Mouse (Mus musculus): ENCODE results near the gene Cebpa.

Cebpa gene

GRCm38 (mm10) chr7:35141519-35141918, 22.4 kb downstream of the Cebpa start:
- no peak overlapping the region for H3K4me3 ChIP-seq (replicated peaks; ENCODE audit: low read length)
- H3K27me3 ChIP-seq (ENCODE audit: insufficient read depth, low read length): peaks cover 46% of the 10 kb centered on the region
- no peaks in the 10 kb centered on the region for H3K36me3 ChIP-seq (ENCODE audit: insufficient read depth, low read length)
- H3K4me1 ChIP-seq (replicated peaks; ENCODE audit: low read depth, low read length): peaks cover 37% of the 10 kb centered on the region
- TF ChIP-seq NANOG (IDR thresholded peaks at IDR 0.05; ENCODE audit: borderline replicate concordance, low read length) (no peak), POU5F1 (IDR thresholded peaks at IDR 0.05; ENCODE audit: borderline replicate concordance, low read length) (no peak), CTCF (conservative IDR thresholded peaks at IDR 0.05; ENCODE audit: low read length) (no peak)
- H3K9me3 ChIP-seq (ENCODE audit: low read length): peaks cover 9% of the 10 kb centered on the region; the same call in 1 of the 2 replicates

DNA sequence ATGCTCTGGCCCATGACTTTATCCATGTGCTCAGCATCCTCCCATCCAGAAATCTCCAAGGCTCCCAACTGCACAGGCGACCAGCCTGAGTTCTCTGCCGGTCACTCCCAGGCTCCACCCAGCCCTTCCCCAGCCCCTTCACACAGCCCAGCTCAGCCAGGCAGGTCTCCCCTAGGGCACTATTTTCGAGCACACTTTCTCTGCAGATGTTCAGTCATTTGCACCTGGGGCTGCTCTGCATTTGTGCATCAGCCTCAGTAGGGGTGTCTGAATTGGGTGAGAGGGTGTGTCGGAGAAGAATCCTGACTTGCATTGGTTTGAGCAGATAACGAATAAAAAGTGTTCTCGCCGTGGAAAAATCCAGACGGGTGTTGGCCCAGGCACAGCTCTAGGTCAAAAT, 23.4 kb downstream of the Cebpa start:
- TF ChIP-seq CTCF (conservative IDR thresholded peaks at IDR 0.05; ENCODE audit: low read length): no peak
- no peak for TF ChIP-seq NANOG (IDR thresholded peaks at IDR 0.05; ENCODE audit: borderline replicate concordance, low read length)
- TF ChIP-seq POU5F1 (IDR thresholded peaks at IDR 0.05; ENCODE audit: borderline replicate concordance, low read length): no peak
- Histone ChIP-seq H3K36me3 (ENCODE audit: insufficient read depth, low read length) (no peaks in the 10 kb centered on the region), H3K4me3 (replicated peaks; ENCODE audit: low read length) (no peak overlapping the region), H3K27me3 (ENCODE audit: insufficient read depth, low read length) (peaks cover 43% of the 10 kb centered on the region), H3K4me1 (replicated peaks; ENCODE audit: low read depth, low read length) (peaks cover 31% of the 10 kb centered on the region), H3K9me3 (ENCODE audit: low read length) (peaks cover 9% of the 10 kb centered on the region; the same call in 1 of the 2 replicates)

DNA sequence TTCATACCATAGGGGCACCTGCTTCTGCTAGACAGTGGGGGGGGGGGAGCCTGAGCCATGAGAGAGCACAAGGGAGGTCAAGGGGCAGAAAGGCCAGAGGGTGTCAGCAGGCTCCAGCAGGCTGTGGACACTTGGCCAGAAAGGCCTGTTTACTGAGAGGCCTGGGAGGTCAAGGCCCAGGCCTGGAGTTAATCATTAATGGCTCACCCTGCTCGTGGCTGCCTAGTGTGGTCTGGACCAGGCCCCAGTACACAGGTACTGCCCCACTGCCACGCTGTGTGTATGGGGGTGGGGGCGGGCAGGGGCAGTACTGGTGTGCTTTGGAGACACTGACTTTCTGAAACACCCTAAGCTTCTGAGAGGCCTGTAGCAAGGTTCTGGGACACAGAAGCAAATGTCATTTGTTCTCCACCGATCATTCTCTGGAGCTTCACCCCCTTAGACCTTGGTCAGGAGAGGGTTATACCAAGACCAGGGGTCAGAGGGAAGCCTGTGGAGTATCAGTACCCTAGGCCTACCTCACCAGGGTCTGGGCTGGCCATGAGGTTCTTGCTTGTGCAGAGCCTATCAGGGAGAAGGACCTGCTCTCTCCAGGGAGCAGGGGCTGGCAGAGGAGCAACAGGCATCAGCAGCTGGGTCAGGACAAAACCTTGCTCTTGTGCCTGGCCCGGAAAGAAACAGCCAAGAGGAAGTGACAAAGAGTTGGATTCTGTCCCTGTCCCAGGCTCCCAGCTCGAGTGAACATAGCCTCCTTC, 24.9 kb downstream of the Cebpa start:
- Histone ChIP-seq H3K4me3 (replicated peaks; ENCODE audit: low read length) (no peak overlapping the region), H3K9me3 (ENCODE audit: low read length) (peaks cover 9% of the 10 kb centered on the region; the same call in 1 of the 2 replicates), H3K4me1 (replicated peaks; ENCODE audit: low read depth, low read length) (peaks cover 34% of the 10 kb centered on the region), H3K27me3 (ENCODE audit: insufficient read depth, low read length) (peaks cover 32% of the 10 kb centered on the region), H3K36me3 (ENCODE audit: insufficient read depth, low read length) (no peaks in the 10 kb centered on the region)
- no peak for TF ChIP-seq NANOG (IDR thresholded peaks at IDR 0.05; ENCODE audit: borderline replicate concordance, low read length)
- TF ChIP-seq POU5F1 (IDR thresholded peaks at IDR 0.05; ENCODE audit: borderline replicate concordance, low read length): no peak
- no peak for TF ChIP-seq CTCF (conservative IDR thresholded peaks at IDR 0.05; ENCODE audit: low read length)

DNA sequence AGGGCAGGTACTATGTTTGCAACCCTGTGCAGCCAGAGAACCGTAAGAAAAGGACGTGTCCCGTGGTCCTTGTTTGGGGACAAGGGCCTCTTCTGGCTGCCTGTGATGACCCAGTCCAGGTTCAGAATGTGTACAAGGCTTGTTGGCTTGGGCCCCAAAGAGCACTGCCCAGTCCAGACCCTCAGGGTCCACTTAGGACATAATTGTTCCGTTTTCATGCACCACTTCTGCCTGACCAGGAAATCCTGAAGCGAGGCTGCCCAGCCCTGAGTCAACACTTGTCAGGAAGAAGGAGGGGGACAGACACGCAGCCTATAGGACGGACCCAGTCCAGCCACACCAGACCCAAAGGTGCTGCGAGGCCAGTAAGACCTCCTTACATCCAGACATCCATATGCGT, 26.0 kb downstream of the Cebpa start:
- no peak overlapping the region for H3K4me3 ChIP-seq (replicated peaks; ENCODE audit: low read length)
- peaks cover 34% of the 10 kb centered on the region for H3K4me1 ChIP-seq (replicated peaks; ENCODE audit: low read depth, low read length)
- TF ChIP-seq NANOG (IDR thresholded peaks at IDR 0.05; ENCODE audit: borderline replicate concordance, low read length): no peak
- no peak for TF ChIP-seq CTCF (conservative IDR thresholded peaks at IDR 0.05; ENCODE audit: low read length)
- TF ChIP-seq POU5F1 (IDR thresholded peaks at IDR 0.05; ENCODE audit: borderline replicate concordance, low read length): no peak
- H3K36me3 ChIP-seq (ENCODE audit: insufficient read depth, low read length): no peaks in the 10 kb centered on the region
- peaks cover 24% of the 10 kb centered on the region for H3K27me3 ChIP-seq (ENCODE audit: insufficient read depth, low read length)
- H3K9me3 ChIP-seq (ENCODE audit: low read length): peaks cover 9% of the 10 kb centered on the region; the same call in 1 of the 2 replicates

GRCm38 (mm10) chr7:35146269-35146668, 27.2 kb downstream of the Cebpa start:
- TF ChIP-seq POU5F1 (IDR thresholded peaks at IDR 0.05; ENCODE audit: borderline replicate concordance, low read length): no peak
- no peak for TF ChIP-seq NANOG (IDR thresholded peaks at IDR 0.05; ENCODE audit: borderline replicate concordance, low read length)
- TF ChIP-seq CTCF (conservative IDR thresholded peaks at IDR 0.05; ENCODE audit: low read length): no peak
- H3K36me3 ChIP-seq (ENCODE audit: insufficient read depth, low read length): no peaks in the 10 kb centered on the region

GRCm38 (mm10) chr7:35149616-35150433, 30.7 kb downstream of the Cebpa start:
- Histone ChIP-seq H3K4me1 (replicated peaks; ENCODE audit: low read depth, low read length) (peaks cover 8% of the 10 kb centered on the region), H3K9me3 (ENCODE audit: low read length) (peaks cover 9% of the 10 kb centered on the region; the same call in 1 of the 2 replicates), H3K4me3 (replicated peaks; ENCODE audit: low read length) (no peak overlapping the region), H3K36me3 (ENCODE audit: insufficient read depth, low read length) (no peaks in the 10 kb centered on the region), H3K27me3 (ENCODE audit: insufficient read depth, low read length) (peaks cover 29% of the 10 kb centered on the region)
- TF ChIP-seq CTCF (conservative IDR thresholded peaks at IDR 0.05; ENCODE audit: low read length) (no peak), NANOG (IDR thresholded peaks at IDR 0.05; ENCODE audit: borderline replicate concordance, low read length) (no peak), POU5F1 (IDR thresholded peaks at IDR 0.05; ENCODE audit: borderline replicate concordance, low read length) (no peak)

More at GRCm38 (mm10) chr7:35146269-35146668, 27.2 kb downstream of the Cebpa start:
- H3K4me3 ChIP-seq (replicated peaks; ENCODE audit: low read length): no peak overlapping the region
- peaks cover 28% of the 10 kb centered on the region for H3K4me1 ChIP-seq (replicated peaks; ENCODE audit: low read depth, low read length)
- peaks cover 17% of the 10 kb centered on the region for H3K27me3 ChIP-seq (ENCODE audit: insufficient read depth, low read length)
- H3K9me3 ChIP-seq (ENCODE audit: low read length): peaks cover 9% of the 10 kb centered on the region; the same call in 1 of the 2 replicates

DNA sequence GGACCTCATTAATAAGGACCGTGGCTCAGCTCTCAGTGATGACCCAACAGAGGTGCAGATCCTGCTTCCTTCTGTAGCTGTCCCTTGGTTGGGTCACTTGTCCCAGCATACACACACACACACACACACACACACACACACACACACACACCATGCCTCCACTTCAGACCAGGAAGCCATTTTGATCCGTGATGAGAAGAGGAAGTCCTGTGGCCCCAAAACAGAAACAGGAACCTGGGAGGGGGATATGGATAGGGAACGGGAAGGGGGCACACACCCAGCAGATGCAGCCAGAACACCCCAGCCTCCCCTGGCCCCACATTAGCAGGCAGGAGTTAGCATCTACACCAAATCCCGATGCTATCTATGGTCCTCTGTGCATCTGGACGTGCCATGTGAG, 31.8 kb downstream of the Cebpa start:
- peaks cover 37% of the 10 kb centered on the region for H3K27me3 ChIP-seq (ENCODE audit: insufficient read depth, low read length)
- peaks cover 8% of the 10 kb centered on the region for H3K4me1 ChIP-seq (replicated peaks; ENCODE audit: low read depth, low read length)
- H3K4me3 ChIP-seq (replicated peaks; ENCODE audit: low read length): no peak overlapping the region
- H3K36me3 ChIP-seq (ENCODE audit: insufficient read depth, low read length): no peaks in the 10 kb centered on the region
- peaks cover 1% of the 10 kb centered on the region; the same call in 1 of the 2 replicates for H3K9me3 ChIP-seq (ENCODE audit: low read length)
- TF ChIP-seq CTCF (conservative IDR thresholded peaks at IDR 0.05; ENCODE audit: low read length) (no peak), POU5F1 (IDR thresholded peaks at IDR 0.05; ENCODE audit: borderline replicate concordance, low read length) (no peak), NANOG (IDR thresholded peaks at IDR 0.05; ENCODE audit: borderline replicate concordance, low read length) (no peak)

- Histone ChIP-seq H3K27me3 (ENCODE audit: insufficient read depth, low read length) (peaks cover 62% of the 10 kb centered on the region), H3K4me1 (replicated peaks; ENCODE audit: low read depth, low read length) (no peaks in the 10 kb centered on the region), H3K9me3 (ENCODE audit: low read length) (peaks cover 1% of the 10 kb centered on the region; the same call in 1 of the 2 replicates), H3K4me3 (replicated peaks; ENCODE audit: low read length) (no peak overlapping the region), H3K36me3 (ENCODE audit: insufficient read depth, low read length) (no peaks in the 10 kb centered on the region)
- TF ChIP-seq NANOG (IDR thresholded peaks at IDR 0.05; ENCODE audit: borderline replicate concordance, low read length) (no peak), CTCF (conservative IDR thresholded peaks at IDR 0.05; ENCODE audit: low read length) (no peak)
These were observed 35.4 kb downstream of the Cebpa start for GRCm38 (mm10) chr7:35154449-35154848.

All from E14TG2a.4 (cell line).